Mouse (Mus musculus): ENCODE results near the gene Gm2a. TPM values are rescaled to one million over a fixed set of nuclear protein-coding genes. Genes with fewer than 3 reads are reported as not detected.

Gene Gm2a
- polyA plus RNA-seq (2012; rRNA removed) = 4.3 and 5.5 TPM in 2 replicates

DNA sequence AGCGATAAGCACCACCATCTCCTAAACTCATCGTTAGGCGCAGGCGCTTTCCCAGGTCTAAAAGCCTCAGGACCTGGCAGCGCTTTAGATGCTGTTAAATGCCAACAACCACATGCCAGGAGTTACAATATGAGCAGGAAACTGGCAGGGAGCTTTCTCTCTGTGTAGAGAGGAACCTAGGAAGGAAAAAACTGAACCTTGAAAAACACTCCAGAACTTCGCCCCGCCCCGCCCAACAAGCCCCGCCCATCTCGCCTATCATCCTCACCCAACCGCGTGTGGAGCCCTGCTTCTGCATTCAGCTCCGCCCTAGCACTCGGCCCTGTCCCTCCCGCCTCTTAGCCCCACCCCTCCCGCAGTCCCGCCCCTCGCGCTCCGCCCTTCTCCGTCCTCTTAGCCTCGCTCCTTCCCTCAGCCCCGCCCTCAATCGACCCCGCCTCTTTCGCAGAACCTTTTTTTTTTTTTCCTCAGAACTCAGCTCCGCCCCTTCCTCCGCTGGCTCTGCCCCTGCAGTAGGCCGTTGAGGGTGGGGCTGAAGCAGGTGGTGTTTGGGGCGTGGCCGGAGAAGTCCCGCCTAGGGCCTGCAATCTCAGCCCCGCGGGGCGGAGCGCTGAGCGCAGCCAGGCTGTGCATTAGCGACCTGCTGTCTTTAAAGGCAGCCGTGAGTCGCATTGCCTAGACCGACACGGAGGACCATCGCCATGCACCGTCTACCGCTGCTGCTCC, at the start of gene Gm2a:
Gene Gm2a (plus strand): TSS at position 653 of the 726 bp plus-strand sequence.

DNA sequence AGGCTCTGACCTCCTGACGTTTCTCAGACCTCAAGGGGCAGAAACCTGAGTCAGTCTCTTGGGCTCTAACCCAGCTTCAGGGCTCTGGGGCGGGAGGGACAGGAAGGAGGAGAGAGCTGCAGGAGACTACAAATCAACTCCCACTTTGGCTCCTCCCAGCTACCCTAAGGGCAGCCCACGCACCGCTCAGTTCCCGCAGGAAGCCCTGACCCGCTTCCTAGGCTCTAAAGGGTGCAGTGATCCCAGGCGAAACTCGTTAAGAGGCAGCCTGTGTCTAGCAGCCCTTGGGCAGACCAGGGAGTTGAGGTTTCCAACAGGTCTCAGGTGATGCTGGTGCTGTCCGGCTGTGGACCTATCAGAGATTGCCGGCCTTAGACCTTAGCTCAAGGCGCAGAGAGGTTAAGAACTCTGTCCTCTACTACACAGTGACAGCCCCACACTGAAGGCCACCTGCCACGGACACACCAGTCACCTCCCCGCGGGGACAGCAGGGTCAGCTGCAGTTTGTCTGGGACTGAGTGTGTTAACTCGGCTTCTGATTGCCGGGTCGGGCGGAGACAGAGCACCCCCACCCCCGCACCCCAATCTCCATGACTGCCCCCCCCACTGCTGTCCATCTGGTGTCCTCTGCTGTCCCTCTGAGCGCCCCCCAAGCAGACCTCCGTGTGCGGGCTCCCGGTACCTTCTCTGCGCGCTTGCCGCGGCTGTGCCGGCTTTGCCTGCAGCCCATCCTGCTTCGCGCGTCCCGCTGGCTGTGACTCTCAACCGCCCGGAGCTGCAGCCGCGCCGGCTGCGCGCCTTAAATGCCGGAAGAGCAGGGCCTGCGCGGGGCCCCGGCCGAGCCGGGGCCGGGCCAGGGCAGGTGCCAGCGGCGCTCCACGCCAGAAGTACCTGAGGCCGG, 20.3 kb upstream of the Gm2a start, which contains the start of gene Ccdc69:
Gene Ccdc69 (minus strand): TSS at position 801 of the 901 bp plus-strand sequence.

DNA sequence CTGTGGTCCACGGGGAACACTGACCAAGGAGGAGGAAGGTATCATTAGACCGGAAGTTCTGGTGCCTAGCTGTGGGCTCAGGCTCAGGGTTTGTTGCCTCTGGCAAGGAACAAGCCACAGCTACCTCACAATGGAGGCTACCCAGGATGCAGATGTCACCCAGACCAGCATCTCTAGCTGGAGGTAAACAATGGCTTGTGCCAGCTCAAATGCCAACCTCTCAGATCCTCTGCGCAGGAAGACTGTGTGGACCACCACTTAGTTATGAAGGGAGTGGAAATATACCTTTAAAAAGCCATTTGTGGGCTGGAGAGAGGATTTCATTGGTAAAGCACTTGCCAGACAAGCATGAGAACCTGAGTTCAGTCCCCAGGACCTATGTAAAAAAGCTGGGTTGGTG, 53.7 kb downstream of the Gm2a start, which contains the start of gene Slc36a3:
Gene Slc36a3 (minus strand): TSS at position 101 of the 400 bp plus-strand sequence.

Other genes starting within 250 kb of the Gm2a start
- 2.1 and 2.2 TPM in 2 replicates for gene Lyrm7, start 237.2 kb upstream of the Gm2a start, polyA plus RNA-seq (2012; rRNA removed)
- 311 and 346 TPM in 2 replicates for gene Hint1, start 231.7 kb upstream of the Gm2a start, polyA plus RNA-seq (2012; rRNA removed)
- gene Gpx3, start 195.7 kb upstream of the Gm2a start, polyA plus RNA-seq (2012; rRNA removed) = 7.6 and 10.4 TPM in 2 replicates
- gene Tnip1, start 135.2 kb upstream of the Gm2a start, polyA plus RNA-seq (2012; rRNA removed) = 4.5 and 5.4 TPM in 2 replicates
- 24.1 and 25.6 TPM in 2 replicates for gene Anxa6, start 64.7 kb upstream of the Gm2a start, polyA plus RNA-seq (2012; rRNA removed)
- 0.81 and 1.1 TPM in 2 replicates for gene Ccdc69, start 20.0 kb upstream of the Gm2a start, polyA plus RNA-seq (2012; rRNA removed)
- gene Slc36a3, start 53.6 kb downstream of the Gm2a start, polyA plus RNA-seq (2012; rRNA removed) = not detected in 2 replicates
- 12.2 and 14.8 TPM in 2 replicates for gene Slc36a2, start 87.0 kb downstream of the Gm2a start, polyA plus RNA-seq (2012; rRNA removed)
- 5.8 and 8.1 TPM in 2 replicates for gene Slc36a1, start 106.2 kb downstream of the Gm2a start, polyA plus RNA-seq (2012; rRNA removed)
- gene Fat2, start 238.4 kb downstream of the Gm2a start, polyA plus RNA-seq (2012; rRNA removed) = not detected in 2 replicates

Data from liver, embryonic 14 days (tissue).